Mouse (Mus musculus) forebrain, embryonic 14.5 days (tissue): ENCODE results near the gene Dnajc4. TPM values are rescaled to one million over a fixed set of nuclear protein-coding genes. Genes with fewer than 3 reads are reported as not detected.

Source experiments
- polyA plus RNA-seq: library from polyadenylated mRNA; unstranded; fragments of >200 nt; fragmentation: Nextera tagmentation; extraction: Ambion mirVana; gene quantifications from 2 replicates; pipeline ENCODE4 v1.2.1, GENCODE M21; 2014

Dnajc4 gene
- polyA plus RNA-seq, 1 experiment from 2014 or later: 25.2 TPM

Other genes with a start within 250 kb of the Dnajc4 start
- gene Rps6ka4, start 151.9 kb downstream of the Dnajc4 start, polyA plus RNA-seq: 3.0 and 7.0 TPM in 2 replicates
- 0.07 and 0.37 TPM in 2 replicates for gene Ccdc88b, start 134.4 kb downstream of the Dnajc4 start, polyA plus RNA-seq
- 125 and 150 TPM in 2 replicates for gene Trmt112, start 82.9 kb downstream of the Dnajc4 start, polyA plus RNA-seq
- 229 and 233 TPM in 2 replicates for gene Prdx5, start 82.5 kb downstream of the Dnajc4 start, polyA plus RNA-seq
- 6.3 and 7.0 TPM in 2 replicates for gene Esrra, start 70.8 kb downstream of the Dnajc4 start, polyA plus RNA-seq
- 0.45 and 1.1 TPM in 2 replicates for gene Catsperz, start 67.2 kb downstream of the Dnajc4 start, polyA plus RNA-seq
- 0.77 and 0.98 TPM in 2 replicates for gene Kcnk4, start 58.1 kb downstream of the Dnajc4 start, polyA plus RNA-seq
- gene Bad, start 50.7 kb downstream of the Dnajc4 start, polyA plus RNA-seq: 77.0 and 81.1 TPM in 2 replicates
- gene Gpr137, start 50.1 kb downstream of the Dnajc4 start, polyA plus RNA-seq: 38.1 and 45.0 TPM in 2 replicates
- gene Ppp1r14b, start 17.6 kb downstream of the Dnajc4 start, polyA plus RNA-seq: 180 and 194 TPM in 2 replicates
- gene Plcb3, start 16.1 kb downstream of the Dnajc4 start, polyA plus RNA-seq: 6.7 and 7.7 TPM in 2 replicates
- gene Fkbp2, start 12.1 kb downstream of the Dnajc4 start, polyA plus RNA-seq: 80.1 and 80.4 TPM in 2 replicates
- gene Vegfb, start 4.9 kb downstream of the Dnajc4 start, polyA plus RNA-seq: 24.5 and 28.4 TPM in 2 replicates
- gene Nudt22, start 3.5 kb upstream of the Dnajc4 start, polyA plus RNA-seq: 18.8 and 21.2 TPM in 2 replicates
- 14.4 and 15.2 TPM in 2 replicates for gene Trpt1, start 3.6 kb upstream of the Dnajc4 start, polyA plus RNA-seq
- gene Fermt3, start 26.9 kb upstream of the Dnajc4 start, polyA plus RNA-seq: 3.5 TPM in 2 replicates
- gene Stip1, start 47.4 kb upstream of the Dnajc4 start, polyA plus RNA-seq: 278 and 287 TPM in 2 replicates
- gene Macrod1, start 64.2 kb upstream of the Dnajc4 start, polyA plus RNA-seq: 4.0 and 4.8 TPM in 2 replicates
- 9.5 and 12.2 TPM in 2 replicates for gene Flrt1, start 113.2 kb upstream of the Dnajc4 start, polyA plus RNA-seq
- gene Otub1, start 213.7 kb upstream of the Dnajc4 start, polyA plus RNA-seq: 262 TPM in 2 replicates
- gene Cox8a, start 225.0 kb upstream of the Dnajc4 start, polyA plus RNA-seq: 772 and 935 TPM in 2 replicates
- gene Naa40, start 248.6 kb upstream of the Dnajc4 start, polyA plus RNA-seq: 62.7 and 69.6 TPM in 2 replicates